Mouse (Mus musculus) kidney, embryonic 15.5 days (tissue): ENCODE data around the gene Xylt1. TPM values are rescaled to one million over a fixed set of nuclear protein-coding genes. Genes with fewer than 3 reads are reported as not detected.

Experiments used
- ATAC-seq: fragments of 200-750 bp; cut with Nextera tagmentation; replicated peaks from 2 replicates; pipeline ENCODE4 v1.8.0; 2017; ENCODE audit warnings: moderate TSS enrichment; ENCODE audit not compliant: low FRiP score
- H3K27ac ChIP-seq: fragments of 300-500 bp; sonication (generic); 2 replicates; pipeline ENCODE4 v1.5.1; 2015; ENCODE audit warnings: mild to moderate bottlenecking, inconsistent platforms
- H3K27me3 ChIP-seq: fragments of 300-500 bp; sonication (generic); 2 replicates; pipeline ENCODE4 v1.6.1; 2015; ENCODE audit warnings: inconsistent platforms
- H3K36me3 ChIP-seq: fragments of 300-500 bp; sonication (generic); 2 replicates; pipeline ENCODE4 v1.6.1; 2015; ENCODE audit warnings: inconsistent platforms
- H3K4me1 ChIP-seq: fragments of 300-500 bp; sonication (generic); 2 replicates; pipeline ENCODE4 v1.6.1; 2015; ENCODE audit warnings: inconsistent platforms
- H3K4me2 ChIP-seq: fragments of 300-500 bp; sonication (generic); 2 replicates; pipeline ENCODE4 v1.6.1; 2015; ENCODE audit warnings: moderate library complexity, mild to moderate bottlenecking, inconsistent platforms
- H3K4me3 ChIP-seq: fragments of 300-500 bp; sonication (generic); replicated peaks from 2 replicates; pipeline ENCODE4 v1.5.1; 2015; ENCODE audit warnings: mild to moderate bottlenecking, inconsistent platforms
- H3K9ac ChIP-seq: fragments of 300-500 bp; sonication (generic); 2 replicates; pipeline ENCODE4 v1.6.1; 2015; ENCODE audit warnings: mild to moderate bottlenecking, inconsistent platforms
- H3K9me3 ChIP-seq: fragments of 300-500 bp; sonication (generic); replicated peaks from 2 replicates; pipeline ENCODE4 v1.6.1; 2016; ENCODE audit warnings: inconsistent platforms
- WGBS: fragments of 180-500 bp; shearing (Covaris S2); methylation state at CpG from one replicate; pipeline ENCODE4 v1.1.7; 2015; ENCODE audit warnings: mixed read lengths; 5-methylcytosine and 5-hydroxymethylcytosine counted together
- polyA plus RNA-seq: library from polyadenylated mRNA; unstranded; fragments of >200 nt; fragmentation: Nextera tagmentation; extraction: Ambion mirVana; gene quantifications from 2 replicates; pipeline ENCODE4 v1.2.1, GENCODE M21; 2015

Xylt1 gene
- polyA plus RNA-seq, 1 experiment from 2014 or later: 2.3 TPM

DNA sequence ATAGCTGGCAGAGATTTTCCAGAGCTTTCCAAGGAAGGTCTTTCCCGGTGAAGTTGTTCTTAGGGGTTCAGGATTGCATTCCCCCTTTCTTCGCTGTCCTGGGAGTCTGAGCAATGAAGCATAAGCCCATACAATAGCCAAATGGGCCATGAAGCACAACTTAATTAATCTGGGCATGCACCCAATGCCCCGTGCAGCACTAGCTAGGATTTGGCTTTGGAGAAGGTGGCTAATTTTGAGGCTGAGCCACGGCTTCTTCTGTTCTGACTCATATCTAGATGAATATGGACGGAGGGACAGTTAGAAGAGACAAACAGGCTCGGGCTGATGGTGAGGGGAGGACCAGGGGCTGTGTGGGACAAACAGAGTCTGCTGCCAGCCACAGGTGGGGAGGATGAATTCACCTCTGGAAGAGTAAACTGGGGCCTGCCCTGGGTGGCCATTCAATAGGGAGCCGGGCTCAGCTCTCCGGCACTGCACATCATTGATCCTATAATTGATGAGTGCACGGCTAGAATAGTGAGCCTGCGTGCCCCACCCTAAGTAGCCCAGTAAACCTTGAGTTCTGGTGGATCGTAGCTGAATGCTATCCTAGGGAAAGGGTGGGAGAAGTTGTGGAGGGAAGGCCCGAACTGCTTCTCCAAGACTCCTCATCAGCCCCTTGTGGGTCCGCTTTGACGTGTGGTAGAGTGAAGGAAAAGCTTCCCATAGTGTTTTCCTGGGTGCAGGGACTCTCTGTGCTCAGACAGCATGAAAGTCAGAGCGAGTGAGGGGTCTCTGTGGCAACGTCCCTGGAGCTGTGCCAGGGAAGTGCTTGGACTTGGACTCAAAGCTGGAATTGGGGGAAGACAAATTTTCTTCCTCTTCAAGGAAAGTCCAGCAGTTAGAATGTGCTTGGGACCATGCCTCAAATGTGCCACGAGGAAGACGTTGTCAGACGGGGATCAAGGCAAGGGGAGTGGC, 92.3 kb downstream of the Xylt1 start:
- H3K9ac ChIP-seq: no peak overlapping the region
- H3K36me3 ChIP-seq: no peaks in the 10 kb centered on the region
- ATAC-seq: peak; percentile 52
- H3K9me3 ChIP-seq: no peaks in the 10 kb centered on the region
- peak overlapping the region; percentile 60 for H3K27ac ChIP-seq
- H3K4me2 ChIP-seq: 0 out of 2 replicates have a peak overlapping the region, but pooled peaks have one; percentile 24
- 42% methylated on average over 19 of the region's 19 CpGs for WGBS
- H3K27me3 ChIP-seq: no peaks in the 10 kb centered on the region
- peaks cover 51% of the 10 kb centered on the region for H3K4me1 ChIP-seq
- H3K4me3 ChIP-seq: no peak overlapping the region

DNA sequence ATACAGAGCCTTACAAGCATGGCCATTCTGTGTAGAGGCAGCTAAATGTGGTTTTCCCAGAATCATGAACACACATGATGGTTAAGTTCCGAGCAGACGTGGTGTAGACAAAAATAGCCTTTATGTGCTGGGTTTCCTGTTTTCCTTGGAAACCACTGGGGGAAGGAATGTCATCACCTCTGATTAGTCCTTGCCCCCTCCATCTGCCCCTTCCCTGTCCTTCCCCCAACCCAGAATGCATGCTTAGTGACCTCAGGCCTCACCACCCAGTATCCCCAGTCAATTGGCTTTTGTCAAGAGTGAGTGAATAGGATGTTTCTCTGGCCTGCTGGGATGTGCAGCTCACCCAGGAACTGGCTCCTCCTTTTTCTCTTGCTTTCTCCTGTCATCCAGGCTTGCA, 93.5 kb downstream of the Xylt1 start:
- no peak overlapping the region for H3K4me2 ChIP-seq
- WGBS: 35% methylated on average over 2 of the region's 2 CpGs
- peaks cover 51% of the 10 kb centered on the region for H3K4me1 ChIP-seq
- no peaks in the 10 kb centered on the region for H3K9me3 ChIP-seq
- no peaks in the 10 kb centered on the region for H3K27me3 ChIP-seq
- no peaks in the 10 kb centered on the region for H3K36me3 ChIP-seq
- H3K9ac ChIP-seq: no peak overlapping the region
- no peak overlapping the region for H3K4me3 ChIP-seq
- 0 out of 2 replicates have a peak overlapping the region, but pooled peaks have one; percentile 18 for H3K27ac ChIP-seq
- no peak for ATAC-seq

DNA sequence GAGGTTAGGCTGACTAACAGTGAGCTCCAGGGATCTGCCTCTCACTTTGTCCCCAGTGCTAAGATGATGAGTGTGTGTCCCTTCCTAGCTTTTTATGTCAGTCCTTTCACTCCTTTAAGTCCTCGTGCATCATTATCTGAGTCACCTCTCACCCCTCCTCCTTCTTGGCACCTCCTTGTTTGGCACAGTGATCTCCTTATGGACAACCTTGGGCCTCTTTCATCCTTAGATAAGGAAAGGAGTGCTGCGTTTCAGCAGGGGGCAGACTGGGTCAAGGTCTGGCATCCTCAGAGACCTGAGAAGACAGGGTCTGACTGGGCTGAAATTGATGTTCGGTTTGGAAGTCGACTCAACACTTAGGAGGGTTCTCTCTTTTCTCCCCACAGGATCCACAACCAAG, 94.3 kb downstream of the Xylt1 start:
- Histone ChIP-seq H3K27ac (no peak overlapping the region), H3K4me2 (no peak overlapping the region), H3K27me3 (no peaks in the 10 kb centered on the region), H3K9ac (no peak overlapping the region), H3K4me1 (peaks cover 44% of the 10 kb centered on the region), H3K36me3 (no peaks in the 10 kb centered on the region), H3K9me3 (no peaks in the 10 kb centered on the region), H3K4me3 (no peak overlapping the region)
- no peak for ATAC-seq
- WGBS: 52% methylated on average over 4 of the region's 4 CpGs

DNA sequence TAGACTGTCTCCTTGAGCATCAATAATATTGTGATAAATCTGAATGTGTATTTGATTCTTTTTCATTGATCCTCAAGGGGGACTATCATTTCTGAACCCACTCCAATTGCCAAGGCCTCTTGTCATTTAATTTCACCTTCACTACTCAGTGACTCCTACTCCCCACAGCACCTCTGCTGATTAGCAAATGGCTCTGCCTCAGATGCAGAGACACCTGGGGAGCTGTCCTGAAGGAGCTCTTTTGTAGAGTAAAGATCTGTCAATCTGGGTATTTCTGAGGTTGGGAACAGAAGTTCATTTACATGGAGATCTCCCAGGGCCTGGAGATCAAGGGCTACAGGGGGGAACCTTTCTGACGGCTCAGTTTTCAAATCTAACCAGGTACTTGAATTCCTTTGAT, 98.2 kb downstream of the Xylt1 start:
- H3K27ac ChIP-seq: no peak overlapping the region
- H3K9me3 ChIP-seq: no peaks in the 10 kb centered on the region
- H3K4me2 ChIP-seq: no peak overlapping the region
- no peak overlapping the region for H3K9ac ChIP-seq
- 35% methylated on average over 1 of the region's 1 CpGs for WGBS
- H3K27me3 ChIP-seq: no peaks in the 10 kb centered on the region
- no peak for ATAC-seq
- H3K36me3 ChIP-seq: no peaks in the 10 kb centered on the region
- no peak overlapping the region for H3K4me3 ChIP-seq
- H3K4me1 ChIP-seq: peaks cover 8% of the 10 kb centered on the region

DNA sequence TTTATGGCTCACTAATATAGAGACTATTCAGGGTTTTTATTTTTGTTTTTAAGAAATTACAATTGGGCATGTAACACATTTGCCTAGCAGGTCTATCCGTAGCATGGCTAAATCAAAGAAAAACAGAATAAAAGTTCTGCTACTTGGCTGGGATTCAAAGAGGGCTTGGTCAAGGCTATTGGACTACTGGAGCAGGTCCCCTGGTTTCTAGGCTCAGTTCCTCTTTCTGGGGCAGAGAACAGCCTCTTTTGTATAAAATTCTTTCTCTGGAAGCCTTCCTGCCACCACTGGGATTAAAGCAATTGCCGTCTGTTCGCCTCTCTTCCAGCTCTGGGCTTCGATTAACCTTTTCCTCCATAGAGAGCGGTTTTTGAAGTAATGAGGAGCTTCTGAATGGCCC, 100.1 kb downstream of the Xylt1 start:
- no peak overlapping the region for H3K9ac ChIP-seq
- no peak overlapping the region for H3K27ac ChIP-seq
- 0 out of 2 replicates have a peak, but pooled peaks cover 2% of the 10 kb centered on the region for H3K4me1 ChIP-seq
- no peak for ATAC-seq
- H3K9me3 ChIP-seq: no peaks in the 10 kb centered on the region
- no peak overlapping the region for H3K4me3 ChIP-seq
- no peak overlapping the region for H3K4me2 ChIP-seq
- no peaks in the 10 kb centered on the region for H3K36me3 ChIP-seq
- H3K27me3 ChIP-seq: no peaks in the 10 kb centered on the region
- 80% methylated on average over 5 of the region's 5 CpGs for WGBS

DNA sequence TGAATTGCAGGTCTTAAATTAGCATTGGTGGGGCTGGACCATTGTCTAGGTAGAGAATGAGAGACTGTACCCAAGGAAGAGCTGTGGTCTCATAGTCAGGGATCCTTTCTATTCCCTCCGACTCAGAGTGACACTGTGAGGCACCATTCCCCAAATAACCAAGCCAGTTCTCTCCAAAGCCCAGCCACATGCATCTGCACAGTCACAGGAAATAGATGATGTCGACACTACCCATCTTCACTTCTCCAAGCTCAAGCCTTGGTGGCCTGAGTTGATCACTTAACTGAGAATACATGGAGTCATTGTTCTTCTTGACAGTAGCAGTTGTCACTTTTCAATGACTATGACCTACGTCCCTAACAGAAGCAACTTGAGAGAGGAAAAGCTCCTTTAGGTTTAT, 100.6 kb downstream of the Xylt1 start:
- Histone ChIP-seq H3K27ac (no peak overlapping the region), H3K4me3 (no peak overlapping the region), H3K27me3 (no peaks in the 10 kb centered on the region), H3K9ac (no peak overlapping the region), H3K9me3 (no peaks in the 10 kb centered on the region), H3K4me2 (no peak overlapping the region), H3K36me3 (no peaks in the 10 kb centered on the region), H3K4me1 (0 out of 2 replicates have a peak, but pooled peaks cover 3% of the 10 kb centered on the region)
- ATAC-seq: no peak
- WGBS: 90% methylated on average over 3 of the region's 3 CpGs

DNA sequence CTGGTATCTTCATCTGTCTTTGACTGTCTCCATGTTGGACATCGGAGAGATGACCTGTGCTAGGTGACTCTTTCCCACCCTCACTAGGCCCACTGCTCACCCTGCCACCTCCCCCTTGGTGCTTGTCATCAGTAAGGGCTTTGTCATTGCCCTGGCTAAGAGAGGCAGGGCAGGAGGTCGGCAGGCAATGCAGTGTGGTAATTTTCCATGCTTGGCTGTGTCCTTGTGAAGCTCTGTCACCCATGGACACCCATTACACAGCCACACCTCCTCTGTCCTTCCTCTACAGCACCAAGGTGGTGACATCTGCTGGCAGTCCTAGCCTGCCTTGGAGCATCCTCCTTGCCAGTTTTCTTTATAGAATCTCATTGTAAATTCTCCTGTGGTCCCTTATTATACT, 101.9 kb downstream of the Xylt1 start:
- Histone ChIP-seq H3K4me2 (no peak overlapping the region), H3K9ac (no peak overlapping the region), H3K4me1 (0 out of 2 replicates have a peak, but pooled peaks cover 3% of the 10 kb centered on the region), H3K9me3 (no peaks in the 10 kb centered on the region), H3K4me3 (no peak overlapping the region), H3K27ac (no peak overlapping the region), H3K27me3 (no peaks in the 10 kb centered on the region), H3K36me3 (no peaks in the 10 kb centered on the region)
- ATAC-seq: no peak
- 66% methylated on average over 2 of the region's 2 CpGs for WGBS

DNA sequence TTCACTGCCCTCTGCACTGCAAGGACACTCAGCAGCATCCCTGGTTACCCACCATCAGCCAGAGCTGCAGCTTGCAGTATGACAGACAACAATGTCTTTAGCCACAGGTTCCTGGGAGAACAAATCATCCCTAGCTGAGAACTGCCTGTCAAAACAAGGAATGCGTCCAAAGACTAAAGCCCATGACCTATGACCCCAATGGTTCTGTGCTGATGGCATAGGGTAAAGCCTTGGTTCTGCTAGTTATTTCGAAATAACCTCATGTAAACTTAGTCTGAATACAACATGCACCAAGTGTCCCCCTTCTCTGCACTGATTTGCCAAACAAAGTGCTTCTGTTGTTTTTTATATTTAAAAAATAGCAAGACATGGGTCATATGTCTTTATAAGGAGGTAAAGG, 103.8 kb downstream of the Xylt1 start:
- no peak for ATAC-seq
- H3K9ac ChIP-seq: no peak overlapping the region
- no peaks in the 10 kb centered on the region for H3K36me3 ChIP-seq
- no peak overlapping the region for H3K4me3 ChIP-seq
- no peaks in the 10 kb centered on the region for H3K9me3 ChIP-seq
- H3K4me1 ChIP-seq: 0 out of 2 replicates have a peak, but pooled peaks cover 3% of the 10 kb centered on the region
- whole genome bisulfite sequencing: 80% methylated on average over 2 of the region's 2 CpGs
- H3K27me3 ChIP-seq: no peaks in the 10 kb centered on the region
- no peak overlapping the region for H3K4me2 ChIP-seq
- no peak overlapping the region for H3K27ac ChIP-seq

DNA sequence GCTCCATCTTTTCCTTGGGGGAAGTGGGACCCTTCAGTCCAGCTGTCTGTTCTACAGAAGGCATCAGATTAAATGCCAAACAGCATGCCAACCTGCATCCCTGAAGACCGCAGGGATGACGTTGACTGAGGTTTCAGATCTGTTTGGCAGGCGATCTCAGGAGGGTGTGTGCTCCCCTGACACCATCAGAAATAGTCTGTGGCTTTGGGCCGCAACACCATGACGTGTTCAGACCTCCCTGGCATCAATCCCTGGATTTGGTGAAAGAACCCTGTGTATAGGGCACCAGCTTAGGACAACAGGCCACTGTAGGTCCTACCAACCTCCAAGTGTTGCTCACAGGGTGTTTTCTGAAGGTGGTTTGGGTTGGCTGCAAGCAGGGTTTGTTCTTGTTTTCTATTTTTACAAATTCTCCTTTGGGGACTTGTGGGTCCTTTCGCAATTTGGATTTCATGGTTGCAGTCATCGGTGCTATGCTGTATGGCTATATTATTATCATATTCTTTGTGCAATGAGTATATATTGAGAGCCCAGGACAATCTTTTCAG, 104.3 kb downstream of the Xylt1 start:
- Histone ChIP-seq H3K9me3 (no peaks in the 10 kb centered on the region), H3K27me3 (no peaks in the 10 kb centered on the region), H3K4me3 (no peak overlapping the region), H3K36me3 (no peaks in the 10 kb centered on the region), H3K9ac (no peak overlapping the region), H3K4me2 (no peak overlapping the region), H3K4me1 (0 out of 2 replicates have a peak, but pooled peaks cover 5% of the 10 kb centered on the region), H3K27ac (no peak overlapping the region)
- no peak for ATAC-seq
- 88% methylated on average over 7 of the region's 7 CpGs for WGBS

DNA sequence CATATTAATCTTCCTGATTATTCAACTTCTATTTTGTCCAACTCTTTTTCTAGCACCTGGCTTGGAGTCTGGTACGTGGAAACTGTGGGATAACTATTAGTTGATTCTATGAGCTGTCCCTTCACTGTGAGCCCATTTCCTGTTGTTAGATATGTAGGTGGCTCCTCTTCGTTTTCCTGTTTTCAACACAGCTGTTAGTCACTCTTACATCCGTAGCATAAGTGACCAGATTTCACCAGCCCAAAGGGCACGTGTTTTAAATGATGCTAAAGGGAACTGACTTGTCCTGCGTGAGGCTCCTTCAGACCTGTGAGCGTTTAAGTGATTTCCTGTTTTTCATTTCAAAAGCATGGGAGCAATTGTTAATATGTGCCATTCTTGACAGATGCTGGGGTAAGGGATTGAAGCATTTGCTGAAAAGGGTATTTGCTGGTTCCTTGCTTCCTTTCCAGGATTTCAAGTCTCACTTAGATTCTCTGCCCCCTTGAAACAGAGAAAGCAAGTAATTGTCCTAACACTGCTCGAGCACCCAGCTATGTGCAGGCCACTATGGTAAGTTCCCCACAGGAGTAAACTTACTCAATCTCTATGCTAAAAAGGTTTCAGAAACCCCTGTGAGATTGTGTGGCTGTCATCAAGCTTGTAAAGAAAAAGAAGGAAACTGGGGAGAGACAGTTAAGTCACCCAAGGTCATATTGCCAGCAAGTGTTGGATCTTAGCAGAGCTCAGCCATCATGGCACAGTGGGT, 105.8 kb downstream of the Xylt1 start:
- H3K27ac ChIP-seq: peak overlapping the region; percentile 34
- H3K4me3 ChIP-seq: no peak overlapping the region
- WGBS: 75% methylated on average over 7 of the region's 7 CpGs
- H3K27me3 ChIP-seq: no peaks in the 10 kb centered on the region
- no peaks in the 10 kb centered on the region for H3K9me3 ChIP-seq
- peaks cover 11% of the 10 kb centered on the region; the same call in 1 of the 2 replicates for H3K4me1 ChIP-seq
- ATAC-seq: no peak
- no peak overlapping the region for H3K4me2 ChIP-seq
- no peak overlapping the region for H3K9ac ChIP-seq
- no peaks in the 10 kb centered on the region for H3K36me3 ChIP-seq

DNA sequence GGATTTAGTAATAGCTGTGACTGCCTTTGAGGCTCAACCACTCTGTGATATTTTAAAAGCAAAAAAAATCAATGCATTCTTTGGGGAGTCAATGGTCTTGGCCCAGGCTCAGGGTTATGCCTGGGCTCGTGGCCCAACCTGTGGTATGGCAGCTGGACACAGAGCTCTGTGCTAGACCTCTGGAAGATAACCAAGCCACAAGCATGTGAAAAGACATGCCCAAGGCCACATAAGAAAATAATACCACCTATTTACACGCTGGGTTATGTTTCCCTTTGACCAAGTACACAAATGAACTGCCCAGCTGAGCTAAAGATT, 106.4 kb downstream of the Xylt1 start:
- H3K4me2 ChIP-seq: no peak overlapping the region
- 87% methylated on average over 2 of the region's 2 CpGs for WGBS
- H3K27me3 ChIP-seq: no peaks in the 10 kb centered on the region
- H3K36me3 ChIP-seq: no peaks in the 10 kb centered on the region
- peak overlapping the region; percentile 34; the same call in 1 of the 2 replicates for H3K27ac ChIP-seq
- ATAC-seq: no peak
- no peak overlapping the region for H3K4me3 ChIP-seq
- H3K9ac ChIP-seq: no peak overlapping the region
- peaks cover 11% of the 10 kb centered on the region; the same call in 1 of the 2 replicates for H3K4me1 ChIP-seq
- H3K9me3 ChIP-seq: no peaks in the 10 kb centered on the region

DNA sequence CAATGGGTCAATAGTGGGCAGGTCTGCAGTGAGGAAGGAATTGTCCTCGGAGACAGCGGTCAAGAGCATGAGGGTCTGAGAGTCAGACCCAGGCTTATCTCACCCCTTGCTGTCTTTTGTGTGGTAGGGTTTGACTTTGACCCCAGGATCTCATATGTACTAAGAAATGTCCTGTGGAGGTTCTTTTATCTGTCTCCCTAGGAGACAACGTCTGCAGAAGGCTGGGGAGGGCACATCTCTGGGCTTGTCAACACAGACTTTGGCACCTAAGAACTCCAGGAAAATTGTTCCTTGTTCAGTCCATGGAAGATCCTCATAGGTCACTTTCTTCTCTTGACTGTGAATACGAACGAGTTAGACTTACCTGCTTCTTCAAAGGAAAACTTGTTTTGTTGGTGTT, 109.2 kb downstream of the Xylt1 start:
- H3K27me3 ChIP-seq: no peaks in the 10 kb centered on the region
- H3K4me1 ChIP-seq: peaks cover 11% of the 10 kb centered on the region; the same call in 1 of the 2 replicates
- H3K9me3 ChIP-seq: no peaks in the 10 kb centered on the region
- H3K4me3 ChIP-seq: no peak overlapping the region
- 73% methylated on average over 5 of the region's 5 CpGs for WGBS
- no peak overlapping the region for H3K4me2 ChIP-seq
- H3K9ac ChIP-seq: no peak overlapping the region
- H3K27ac ChIP-seq: no peak overlapping the region
- no peak for ATAC-seq
- H3K36me3 ChIP-seq: no peaks in the 10 kb centered on the region
